11 mouse cellular contexts compared by ENCODE assay signal in the genomic region with DNA sequence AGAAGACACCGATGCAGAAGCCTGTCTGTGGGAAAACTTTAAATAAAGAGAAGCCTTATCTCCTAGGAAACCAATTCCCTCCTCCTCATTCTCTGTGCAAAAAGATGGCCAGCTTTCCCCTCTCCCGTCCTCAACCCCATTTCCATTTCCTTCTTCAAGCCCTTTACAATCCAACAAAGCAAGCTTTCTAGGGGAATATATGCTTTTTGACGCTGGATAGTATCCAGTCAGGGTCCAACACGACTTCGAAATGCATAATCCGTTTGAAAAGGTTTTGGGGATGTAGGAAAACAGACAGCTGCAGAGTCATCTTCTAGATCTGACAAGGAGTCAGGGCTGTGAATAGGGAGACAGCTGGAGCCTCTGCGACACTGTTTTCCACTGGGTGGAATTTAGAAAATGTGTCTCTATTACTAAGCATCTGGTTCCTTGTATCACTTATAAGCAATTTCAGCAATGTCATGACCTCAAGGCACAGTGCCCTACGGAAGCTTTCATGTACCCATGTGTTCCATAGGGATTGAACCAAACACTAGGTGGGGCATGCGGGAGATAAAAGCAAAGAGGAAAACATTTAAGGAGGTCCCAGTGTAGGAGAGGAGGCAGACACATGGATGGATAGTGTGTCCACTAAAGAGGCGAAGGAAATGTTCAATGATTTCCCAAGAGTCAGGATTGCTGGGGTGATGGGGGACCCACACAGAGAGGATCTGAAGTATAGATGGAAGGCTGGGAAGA.
DNase-seq lines count a peak whose midpoint lies in the region; ATAC-seq and TF ChIP-seq lines count a peak whose summit lies in the region.
"Had no signal": no experiment of that assay in that cellular context is flagged by ENCODE, and none has a peak within 500 bp of the region (broad histone marks: within the 10 kb centered on the region; RNA-seq: fewer than 3 reads in every experiment).

No protein-coding gene starts in this region.

- H3K9ac ChIP-seq in midbrain, postnatal 0 days (replicated peaks; ENCODE audit: low read length, poor library complexity, severe bottlenecking), result no peak overlapping the region
- H3K9ac ChIP-seq: lung, embryonic 15.5 days had no signal

- no peaks in the 10 kb centered on the region for H3K27me3 ChIP-seq in midbrain, postnatal 0 days (ENCODE audit: insufficient read depth, low read length)
- H3K27me3 ChIP-seq: lung, embryonic 15.5 days had no signal

- H3K4me2 ChIP-seq in midbrain, postnatal 0 days (ENCODE audit: low read depth, low read length, poor library complexity, severe bottlenecking), result no peak overlapping the region
- H3K4me2 ChIP-seq: lung, embryonic 15.5 days had no signal

- WGBS in midbrain, postnatal 0 days, result 24% methylated on average over 10 of the region's 10 CpGs

- no peak overlapping the region for H3K4me3 ChIP-seq in midbrain, postnatal 0 days (ENCODE audit: low read depth, low read length)
- H3K4me3 ChIP-seq: lung, embryonic 15.5 days had no signal

- peak overlapping the region; percentile 12; the same call in 1 of the 2 replicates for H3K27ac ChIP-seq in midbrain, postnatal 0 days (ENCODE audit: low read depth, low read length)
- H3K27ac ChIP-seq: lung, embryonic 15.5 days had no signal

- peak; percentile 42 for DNase-seq in left cerebral cortex, adult 11 months (ENCODE audit: low spot score)
- DNase-seq in left cerebral cortex, postnatal 4 days, result no peak
- peak; percentile 20 to 32 for DNase-seq in frontal cortex, postnatal 10 days (ENCODE audit: low spot score in 2 of 2)
- DNase-seq in layer of hippocampus, adult 9-10 months (ENCODE audit: low spot score), result peak; percentile 29
- peak; percentile 15 for DNase-seq in midbrain, postnatal 0 days (ENCODE audit: low spot score)
- DNase-seq in cerebellum, postnatal 14 days, result no peak
- DNase-seq in thymus, postnatal 4 days, result no peak
- DNase-seq: cerebellum, adult 18-20 months had no signal

- no peaks in the 10 kb centered on the region for H3K9me3 ChIP-seq in midbrain, postnatal 0 days (ENCODE audit: low read length)
- H3K9me3 ChIP-seq: lung, embryonic 15.5 days had no signal

- no peaks in the 10 kb centered on the region for H3K36me3 ChIP-seq in midbrain, postnatal 0 days (ENCODE audit: insufficient read depth, low read length)
- H3K36me3 ChIP-seq: lung, embryonic 15.5 days had no signal

- peak; percentile 29; the same call in 1 of the 2 replicates for TF ChIP-seq CTCF in midbrain, postnatal 0 days (IDR thresholded peaks at IDR 0.05)

- no peak for ATAC-seq in midbrain, postnatal 0 days (ENCODE audit: low FRiP score)
- ATAC-seq in cerebellum, adult (ENCODE audit: insufficient number of reproducible peaks, low FRiP score, low TSS enrichment), result no peak
- ATAC-seq: activated CD4-positive, CD25-positive, alpha-beta regulatory T cell, adult 4 months had no signal

- intact Hi-C loops in left cerebral cortex, postnatal 4 days (cut with DNase I), result loop anchor here (10.0 kb wide), 1 partner anchor 113 kb away; no protein-coding TSS in a partner anchor

- H3K4me1 ChIP-seq in midbrain, postnatal 0 days (ENCODE audit: insufficient read depth, low read length), result 0 out of 2 replicates have a peak, but pooled peaks cover 9% of the 10 kb centered on the region
- H3K4me1 ChIP-seq: lung, embryonic 15.5 days had no signal

Comparison
In these comparisons a context has a peak if more than half of its experiments do, and no peak if none do; other contexts are left out.
1. DNase-seq: peak in left cerebral cortex, adult 11 months (single experiment), frontal cortex, postnatal 10 days (2 of 2), layer of hippocampus, adult 9-10 months (single experiment) and midbrain, postnatal 0 days (single experiment); none in left cerebral cortex, postnatal 4 days (single experiment), cerebellum, postnatal 14 days (0 of 2) and thymus, postnatal 4 days (single experiment).